Mouse (Mus musculus) embryo, embryonic 10 days (tissue): ENCODE results near the gene Abca3.
"Not testable (repeated sequence)": the region's sequence is repeated elsewhere in the genome, so short reads cannot be mapped to it uniquely, and the experiment has no call there.

Experiments used
- DNase-seq: peaks from one replicate; pipeline ENCODE4 v3.0.0-alpha.2; 2015; ENCODE audit warnings: low spot score

Abca3 gene

GRCm38 (mm10) chr17:24383789-24384188, 32.0 kb downstream of the Abca3 start:
- no peak for DNase-seq

GRCm38 (mm10) chr17:24388711-24389110, 37.0 kb downstream of the Abca3 start:
- no peak for DNase-seq

GRCm38 (mm10) chr17:24389865-24390264, 38.1 kb downstream of the Abca3 start:
- peak; percentile 73 for DNase-seq

GRCm38 (mm10) chr17:24391149-24391548, 39.4 kb downstream of the Abca3 start:
- DNase-seq, result no peak

GRCm38 (mm10) chr17:24393527-24393926, 41.8 kb downstream of the Abca3 start:
- DNase-seq, result no peak

- DNase-seq, result no peak
These were observed 42.7 kb downstream of the Abca3 start for GRCm38 (mm10) chr17:24394456-24394855.

- DNase-seq, result no peak
These were observed 50.6 kb downstream of the Abca3 start for GRCm38 (mm10) chr17:24402371-24402770.

- DNase-seq, result no peak
These were observed 55.5 kb downstream of the Abca3 start for GRCm38 (mm10) chr17:24407116-24407803.

GRCm38 (mm10) chr17:24413557-24414211, 61.9 kb downstream of the Abca3 start:
- DNase-seq, result no peak

- peak; percentile 100 for DNase-seq
These were observed 62.7 kb downstream of the Abca3 start, which contains the start of gene Rnps1 for GRCm38 (mm10) chr17:24414230-24414976. Rnps1 (plus strand) TSS chr17:24414565.

GRCm38 (mm10) chr17:24415011-24415410, 63.3 kb downstream of the Abca3 start:
- no peak for DNase-seq

GRCm38 (mm10) chr17:24416051-24416652, 64.4 kb downstream of the Abca3 start:
- DNase-seq, result no peak

- DNase-seq, result no peak
These were observed 71.4 kb downstream of the Abca3 start for GRCm38 (mm10) chr17:24423114-24423513.

- DNase-seq, result no peak
These were observed 72.7 kb downstream of the Abca3 start for GRCm38 (mm10) chr17:24424489-24424888.

GRCm38 (mm10) chr17:24425326-24425725, 73.6 kb downstream of the Abca3 start:
- not testable (repeated sequence) for DNase-seq

- no peak for DNase-seq
These were observed 74.2 kb downstream of the Abca3 start for GRCm38 (mm10) chr17:24425905-24426304.

- peak; percentile 95 for DNase-seq
These were observed 74.9 kb downstream of the Abca3 start, which contains the start of gene Eci1 for GRCm38 (mm10) chr17:24426471-24427169. Eci1 (plus strand) TSS chr17:24426641.

GRCm38 (mm10) chr17:24427170-24427557, 75.4 kb downstream of the Abca3 start:
- DNase-seq, result peak; percentile 30

- no peak for DNase-seq
These were observed 77.6 kb downstream of the Abca3 start for GRCm38 (mm10) chr17:24429201-24429983.

- DNase-seq, result peak; percentile 28
These were observed 85.3 kb downstream of the Abca3 start for GRCm38 (mm10) chr17:24437016-24437415.

GRCm38 (mm10) chr17:24440377-24440776, 88.6 kb downstream of the Abca3 start:
- DNase-seq, result no peak
